Mouse (Mus musculus): ENCODE data around the gene Tecpr1. TPM values are rescaled to one million over a fixed set of nuclear protein-coding genes. Genes with fewer than 3 reads are reported as not detected.
A peak's percentile ranks its signal among the peaks of the same experiment; 100 is the strongest.

Tecpr1 gene
- polyA plus RNA-seq, 1 experiment from 2014 or later, result 15.3 TPM

DNA sequence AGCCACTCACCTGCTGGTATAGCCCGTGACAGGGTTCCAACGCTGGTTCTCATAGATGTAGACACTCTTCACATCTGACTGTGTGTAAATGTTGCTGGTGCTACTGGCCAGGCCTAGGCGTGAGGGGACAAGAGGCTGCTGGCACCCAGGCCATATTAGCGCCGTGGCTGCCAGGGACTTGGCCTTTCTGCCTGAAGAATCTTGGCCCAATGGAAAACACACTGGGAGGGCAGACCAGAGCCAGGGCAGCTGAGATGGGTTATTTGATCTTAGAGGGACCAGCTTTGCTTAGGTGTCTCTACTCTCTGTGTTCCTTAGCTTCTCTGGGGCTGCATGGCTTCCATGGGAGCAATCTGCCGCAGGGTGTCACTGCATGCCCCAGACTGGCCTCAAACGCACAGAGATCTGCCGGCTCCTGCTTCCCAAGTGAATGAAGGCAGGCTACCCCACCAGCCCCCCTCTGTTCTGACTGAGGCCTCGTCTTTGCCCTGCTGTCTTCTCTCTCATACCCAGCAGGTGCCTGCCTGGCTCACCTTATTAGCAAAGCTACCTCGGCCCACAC lies 19.9 kb downstream of the Tecpr1 start:
- Histone ChIP-seq H3K4me1 (replicated peaks; ENCODE audit: insufficient read depth, low read length) (no peaks in the 10 kb centered on the region; the same call in 1 of the 2 replicates), H3K27me3 (ENCODE audit: insufficient read depth, low read length) (no peaks in the 10 kb centered on the region), H3K9me3 (replicated peaks; ENCODE audit: low read length) (no peaks in the 10 kb centered on the region), H3K9ac (ENCODE audit: low read depth, low read length) (no peak overlapping the region), H3K27ac (no peak overlapping the region), H3K36me3 (ENCODE audit: insufficient read depth, low read length) (peaks cover 34% of the 10 kb centered on the region), H3K4me3 (replicated peaks; ENCODE audit: low read depth, low read length) (no peak overlapping the region), H3K4me2 (ENCODE audit: low read length) (no peak overlapping the region)
- DNase-seq (ENCODE audit: low spot score), result no peak
- no peak for ATAC-seq (replicated peaks; ENCODE audit: low FRiP score, low read depth)
- 93% methylated on average over 10 of the region's 10 CpGs for WGBS
- no peak for TF ChIP-seq CTCF (IDR thresholded peaks at IDR 0.05; ENCODE audit: low read depth)

GRCm38 (mm10) chr5:144202430-144202829 lies 21.0 kb downstream of the Tecpr1 start:
- Histone ChIP-seq H3K4me3 (replicated peaks; ENCODE audit: low read depth, low read length) (no peak overlapping the region), H3K4me1 (replicated peaks; ENCODE audit: insufficient read depth, low read length) (no peaks in the 10 kb centered on the region; the same call in 1 of the 2 replicates), H3K36me3 (ENCODE audit: insufficient read depth, low read length) (peaks cover 29% of the 10 kb centered on the region), H3K9me3 (replicated peaks; ENCODE audit: low read length) (no peaks in the 10 kb centered on the region), H3K27ac (no peak overlapping the region), H3K9ac (ENCODE audit: low read depth, low read length) (no peak overlapping the region), H3K4me2 (ENCODE audit: low read length) (no peak overlapping the region), H3K27me3 (ENCODE audit: insufficient read depth, low read length) (no peaks in the 10 kb centered on the region)
- no peak for ATAC-seq (replicated peaks; ENCODE audit: low FRiP score, low read depth)
- 98% methylated on average over 6 of the region's 6 CpGs for WGBS
- DNase-seq (ENCODE audit: low spot score), result no peak
- peak; percentile 43; the same call in 1 of the 2 replicates for TF ChIP-seq CTCF (IDR thresholded peaks at IDR 0.05; ENCODE audit: low read depth)

DNA sequence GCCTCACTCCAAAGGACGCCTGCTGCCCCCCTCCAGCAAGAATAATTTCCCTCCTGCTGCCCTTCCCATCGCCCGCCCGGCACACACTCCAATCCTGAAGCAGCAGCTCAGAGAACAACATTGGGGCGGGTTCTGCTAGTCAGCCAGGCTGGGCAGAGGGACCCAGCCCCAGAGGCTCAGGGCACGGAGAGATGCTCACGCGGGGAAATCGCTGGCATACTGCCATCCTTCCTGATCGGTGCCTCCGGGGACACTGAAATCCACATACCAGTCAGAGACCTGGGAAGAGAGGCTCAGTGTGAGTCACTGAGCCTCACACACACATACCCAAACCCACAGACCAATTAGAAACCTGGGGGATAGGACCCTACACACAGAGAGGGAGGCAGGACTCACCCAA lies 22.8 kb downstream of the Tecpr1 start:
- Histone ChIP-seq H3K4me2 (ENCODE audit: low read length) (no peak overlapping the region), H3K36me3 (ENCODE audit: insufficient read depth, low read length) (peaks cover 24% of the 10 kb centered on the region), H3K27ac (no peak overlapping the region), H3K9me3 (replicated peaks; ENCODE audit: low read length) (no peaks in the 10 kb centered on the region), H3K4me3 (replicated peaks; ENCODE audit: low read depth, low read length) (no peak overlapping the region), H3K27me3 (ENCODE audit: insufficient read depth, low read length) (no peaks in the 10 kb centered on the region), H3K4me1 (replicated peaks; ENCODE audit: insufficient read depth, low read length) (no peaks in the 10 kb centered on the region; the same call in 1 of the 2 replicates), H3K9ac (ENCODE audit: low read depth, low read length) (no peak overlapping the region)
- DNase-seq (ENCODE audit: low spot score) (no peak), ATAC-seq (replicated peaks; ENCODE audit: low FRiP score, low read depth) (no peak)
- TF ChIP-seq CTCF (IDR thresholded peaks at IDR 0.05; ENCODE audit: low read depth), result no peak
- WGBS, result 78% methylated on average over 11 of the region's 11 CpGs

DNA sequence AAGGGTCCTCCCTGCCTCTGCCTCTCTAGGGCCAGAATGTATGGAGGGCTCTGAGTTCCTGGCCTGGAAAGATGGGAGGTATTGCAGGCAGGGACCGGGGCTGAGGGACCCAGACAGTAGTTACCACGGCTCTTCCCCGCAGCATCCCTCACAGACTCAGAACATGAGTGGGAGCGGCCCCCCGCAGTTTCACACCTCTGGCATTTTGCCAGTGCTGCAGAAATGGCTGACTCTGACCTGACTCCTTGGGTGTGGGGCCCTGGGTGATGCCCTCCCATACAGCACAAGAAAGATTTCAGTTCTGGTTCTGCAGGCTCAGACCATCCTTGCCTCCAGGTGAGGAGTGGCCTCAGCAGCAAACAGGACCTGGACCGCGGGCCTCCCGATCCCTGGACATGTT lies 27.8 kb downstream of the Tecpr1 start:
- no peak overlapping the region for H3K4me2 ChIP-seq (ENCODE audit: low read length)
- 0 out of 2 replicates have a peak, but pooled peaks cover under 1% of the 10 kb centered on the region for H3K36me3 ChIP-seq (ENCODE audit: insufficient read depth, low read length)
- DNase-seq (ENCODE audit: low spot score) (no peak), ATAC-seq (replicated peaks; ENCODE audit: low FRiP score, low read depth) (no peak)
- H3K4me1 ChIP-seq (replicated peaks; ENCODE audit: insufficient read depth, low read length), result peaks cover 2% of the 10 kb centered on the region; the same call in 1 of the 2 replicates
- H3K9ac ChIP-seq (ENCODE audit: low read depth, low read length), result no peak overlapping the region
- no peaks in the 10 kb centered on the region for H3K9me3 ChIP-seq (replicated peaks; ENCODE audit: low read length)
- TF ChIP-seq CTCF (IDR thresholded peaks at IDR 0.05; ENCODE audit: low read depth), result no peak
- WGBS, result 85% methylated on average over 8 of the region's 8 CpGs
- no peak overlapping the region for H3K4me3 ChIP-seq (replicated peaks; ENCODE audit: low read depth, low read length)
- no peaks in the 10 kb centered on the region for H3K27me3 ChIP-seq (ENCODE audit: insufficient read depth, low read length)
- no peak overlapping the region for H3K27ac ChIP-seq

DNA sequence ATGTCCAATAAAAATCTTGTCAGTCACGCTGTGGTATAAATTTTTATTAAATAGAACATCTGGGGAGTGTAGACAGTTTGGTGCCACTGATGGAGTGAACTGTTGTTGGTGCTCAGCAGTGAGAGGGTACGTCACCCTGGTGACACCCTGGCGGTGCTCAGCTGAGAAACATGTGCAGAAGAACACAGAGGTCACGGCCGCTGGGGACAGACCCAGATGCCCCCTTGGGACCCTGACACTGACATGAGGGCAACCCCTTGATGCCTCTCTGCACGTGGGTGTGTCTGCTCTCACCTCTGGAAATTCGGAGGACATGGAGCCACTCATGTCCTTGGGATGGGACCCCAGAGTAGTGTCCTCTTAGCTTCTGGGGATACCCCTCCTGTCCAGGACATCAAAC lies 29.0 kb downstream of the Tecpr1 start:
- WGBS, result 77% methylated on average over 7 of the region's 7 CpGs

DNA sequence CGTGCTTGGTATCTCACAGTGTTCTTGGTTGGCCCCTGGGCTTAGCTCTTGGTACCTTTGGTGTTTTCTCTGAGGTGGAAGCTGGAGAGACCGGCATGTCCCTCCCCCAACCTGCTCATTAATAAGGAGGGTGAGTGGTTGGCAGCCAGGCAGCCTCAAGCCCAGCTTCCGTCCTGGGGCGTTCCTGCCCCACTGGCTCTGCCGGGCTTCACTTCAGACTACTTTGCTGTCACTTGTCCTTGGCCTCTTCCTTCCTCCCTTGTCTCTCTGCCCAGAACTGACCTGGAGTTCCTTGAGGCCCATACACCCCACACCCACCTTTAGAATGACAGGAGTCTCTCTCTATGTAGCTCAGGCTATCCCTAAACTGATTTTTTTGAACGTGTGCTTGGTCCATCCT lies 30.7 kb downstream of the Tecpr1 start:
- Histone ChIP-seq H3K9me3 (replicated peaks; ENCODE audit: low read length) (no peaks in the 10 kb centered on the region), H3K4me1 (replicated peaks; ENCODE audit: insufficient read depth, low read length) (peaks cover 8% of the 10 kb centered on the region; the same call in 1 of the 2 replicates), H3K4me2 (ENCODE audit: low read length) (no peak overlapping the region), H3K4me3 (replicated peaks; ENCODE audit: low read depth, low read length) (no peak overlapping the region), H3K27ac (no peak overlapping the region), H3K9ac (ENCODE audit: low read depth, low read length) (no peak overlapping the region), H3K36me3 (ENCODE audit: insufficient read depth, low read length) (0 out of 2 replicates have a peak, but pooled peaks cover 8% of the 10 kb centered on the region), H3K27me3 (ENCODE audit: insufficient read depth, low read length) (no peaks in the 10 kb centered on the region)
- 71% methylated on average over 6 of the region's 6 CpGs for WGBS
- no peak for DNase-seq (ENCODE audit: low spot score)
- ATAC-seq (replicated peaks; ENCODE audit: low FRiP score, low read depth), result no peak
- TF ChIP-seq CTCF (IDR thresholded peaks at IDR 0.05; ENCODE audit: low read depth), result no peak

More for the DNA sequence above, 29.0 kb downstream of the Tecpr1 start:
- ATAC-seq (replicated peaks; ENCODE audit: low FRiP score, low read depth) (no peak), DNase-seq (ENCODE audit: low spot score) (no peak)
- no peak for TF ChIP-seq CTCF (IDR thresholded peaks at IDR 0.05; ENCODE audit: low read depth)
- H3K9ac ChIP-seq (ENCODE audit: low read depth, low read length), result no peak overlapping the region
- H3K27ac ChIP-seq, result no peak overlapping the region
- H3K4me2 ChIP-seq (ENCODE audit: low read length), result no peak overlapping the region
- H3K36me3 ChIP-seq (ENCODE audit: insufficient read depth, low read length), result no peaks in the 10 kb centered on the region
- no peak overlapping the region for H3K4me3 ChIP-seq (replicated peaks; ENCODE audit: low read depth, low read length)
- no peaks in the 10 kb centered on the region for H3K27me3 ChIP-seq (ENCODE audit: insufficient read depth, low read length)
- H3K9me3 ChIP-seq (replicated peaks; ENCODE audit: low read length), result no peaks in the 10 kb centered on the region
- peaks cover 8% of the 10 kb centered on the region; the same call in 1 of the 2 replicates for H3K4me1 ChIP-seq (replicated peaks; ENCODE audit: insufficient read depth, low read length)

Data from kidney, postnatal 0 days (tissue).